Mouse (Mus musculus) erythroblast, embryonic 14.5 days (primary cell): Measurements from ENCODE around the gene Dgka. TPM values are rescaled to one million over a fixed set of nuclear protein-coding genes. Genes with fewer than 3 reads are reported as not detected.

Source experiments
- H3K27me3 ChIP-seq: 2 replicates; pipeline ENCODE4 v1.6.1; 2012; ENCODE audit warnings: inconsistent platforms; ENCODE audit not compliant: control insufficient read depth
- H3K36me3 ChIP-seq: 2 replicates; pipeline ENCODE4 v1.6.1; 2012; ENCODE audit warnings: mild to moderate bottlenecking, inconsistent platforms; ENCODE audit not compliant: control insufficient read depth
- H3K4me1 ChIP-seq: 2 replicates; pipeline ENCODE4 v1.6.1; 2012; ENCODE audit warnings: inconsistent platforms; ENCODE audit not compliant: control insufficient read depth
- H3K4me3 ChIP-seq: replicated peaks from 2 replicates; pipeline ENCODE3; 2012; ENCODE audit warnings: moderate library complexity, mild to moderate bottlenecking, inconsistent platforms
- H3K9me3 ChIP-seq: 2 replicates; pipeline ENCODE4 v1.6.1; 2012; ENCODE audit warnings: low read length, inconsistent platforms, mixed read lengths; ENCODE audit not compliant: control insufficient read depth
- GATA1 ChIP-seq: IDR thresholded peaks from 2 replicates; pipeline ENCODE4 v1.6.1; 2012; ENCODE audit warnings: low read length, inconsistent platforms, mixed read lengths
- TAL1 ChIP-seq: IDR thresholded peaks from 3 replicates; pipeline ENCODE4 v1.6.1; 2012; ENCODE audit warnings: low read length, inconsistent platforms, mixed read lengths
- polyA plus RNA-seq: library from polyadenylated mRNA; stranded (reverse); fragments of >175 nt; gene quantifications from 2 replicates; pipeline ENCODE4 v1.2.3, GENCODE M21; 2012

Gene Dgka
- polyA plus RNA-seq, 1 experiment, result 0.02 TPM

- TF ChIP-seq TAL1 (no peak), GATA1 (no peak)
- H3K27me3 ChIP-seq, result peaks cover 2% of the 10 kb centered on the region
- no peaks in the 10 kb centered on the region for H3K9me3 ChIP-seq
- H3K4me3 ChIP-seq, result no peak overlapping the region
- H3K4me1 ChIP-seq, result peaks cover 4% of the 10 kb centered on the region
- no peaks in the 10 kb centered on the region for H3K36me3 ChIP-seq
Observed at GRCm38 (mm10) chr10:128773685-128774084, 29.0 kb upstream of the Dgka start.

- no peak overlapping the region for H3K4me3 ChIP-seq
- H3K4me1 ChIP-seq, result peaks cover 4% of the 10 kb centered on the region
- no peak for TF ChIP-seq TAL1
- no peak for TF ChIP-seq GATA1
- no peaks in the 10 kb centered on the region for H3K9me3 ChIP-seq
- H3K36me3 ChIP-seq, result no peaks in the 10 kb centered on the region; the same call in 1 of the 2 replicates
- H3K27me3 ChIP-seq, result peaks cover 2% of the 10 kb centered on the region
Observed at GRCm38 (mm10) chr10:128772895-128773294, 28.2 kb upstream of the Dgka start.

DNA sequence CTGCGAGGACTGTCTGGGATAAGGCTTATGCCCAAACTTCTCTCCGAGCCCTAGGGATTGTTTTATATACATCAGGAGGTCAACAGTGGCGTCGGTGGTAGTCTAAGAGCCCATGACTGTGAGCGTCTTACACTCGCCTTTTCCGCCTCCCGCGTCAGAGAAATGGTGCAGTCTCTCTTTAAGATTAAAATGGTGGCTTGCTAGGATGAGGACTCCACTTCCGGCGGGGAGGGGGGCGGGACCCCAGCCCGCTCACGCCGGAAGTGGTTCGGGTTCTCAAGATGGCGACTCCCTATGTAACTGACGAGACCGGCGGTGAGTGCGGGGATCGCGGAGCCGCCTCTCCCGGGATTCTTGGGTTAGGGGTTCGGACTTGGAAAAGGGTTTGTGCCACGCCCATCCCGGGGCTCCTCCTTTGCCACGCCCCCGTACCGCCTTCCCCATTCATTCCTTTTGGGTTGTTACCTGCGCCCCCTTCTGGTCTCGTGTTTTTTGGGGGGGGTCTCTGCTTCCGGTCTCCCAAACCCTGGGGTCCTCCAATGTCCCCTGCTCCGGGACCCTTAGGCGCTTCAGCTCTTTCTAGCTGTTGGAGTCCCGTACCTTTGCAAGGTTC is 3.7 kb upstream of the Dgka start:
- Histone ChIP-seq H3K36me3 (peaks cover 24% of the 10 kb centered on the region), H3K9me3 (peaks cover 2% of the 10 kb centered on the region; the same call in 1 of the 2 replicates), H3K4me1 (peaks cover 48% of the 10 kb centered on the region), H3K4me3 (peak overlapping the region; percentile 94), H3K27me3 (peaks cover 34% of the 10 kb centered on the region)
- TF ChIP-seq TAL1 (no peak), GATA1 (no peak)

DNA sequence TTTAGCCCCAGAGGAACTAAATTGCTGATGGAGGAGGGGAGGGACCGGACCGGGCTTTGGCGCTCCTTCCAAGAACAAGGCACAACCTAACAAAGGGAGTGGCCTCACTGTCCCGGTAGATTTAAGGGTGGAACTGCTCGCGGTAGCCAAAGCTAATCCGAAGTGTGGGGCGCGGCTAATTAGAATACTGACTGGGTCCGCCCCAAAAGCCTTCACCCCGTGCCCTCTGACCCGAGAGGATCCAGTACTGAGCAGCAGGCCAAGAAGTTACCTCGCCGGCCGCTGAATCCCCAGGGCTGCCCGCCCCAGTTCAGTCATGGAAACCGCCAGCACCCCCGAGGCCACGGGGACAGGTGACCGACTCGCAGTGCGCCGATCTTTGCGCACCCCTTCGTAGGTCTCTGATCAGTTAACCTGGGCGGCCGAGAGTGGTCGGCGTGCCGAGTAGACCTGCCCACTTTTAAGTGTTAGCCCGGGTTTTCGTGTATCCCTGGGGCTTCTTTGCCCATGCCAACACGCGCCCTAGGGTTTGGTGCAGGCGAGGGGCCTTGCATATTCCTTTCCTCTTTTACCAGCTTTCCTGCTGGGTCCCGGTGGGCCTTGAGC is 3.1 kb upstream of the Dgka start, which contains the start of gene Pym1:
Pym1 (plus strand) TSS at position 244 of the 606 bp plus-strand sequence.
- H3K9me3 ChIP-seq, result peaks cover 2% of the 10 kb centered on the region; the same call in 1 of the 2 replicates
- H3K36me3 ChIP-seq, result peaks cover 18% of the 10 kb centered on the region
- peaks cover 40% of the 10 kb centered on the region for H3K27me3 ChIP-seq
- peaks cover 48% of the 10 kb centered on the region for H3K4me1 ChIP-seq
- TF ChIP-seq GATA1 (no peak), TAL1 (no peak)
- peak within 1 kb of the TSS; percentile 94 for H3K4me3 ChIP-seq

- peaks cover 2% of the 10 kb centered on the region; the same call in 1 of the 2 replicates for H3K9me3 ChIP-seq
- H3K36me3 ChIP-seq, result peaks cover 12% of the 10 kb centered on the region
- peaks cover 48% of the 10 kb centered on the region for H3K4me1 ChIP-seq
- peaks cover 46% of the 10 kb centered on the region for H3K27me3 ChIP-seq
- peak overlapping the region; percentile 94 for H3K4me3 ChIP-seq
- no peak for TF ChIP-seq TAL1
- TF ChIP-seq GATA1, result no peak
Observed at GRCm38 (mm10) chr10:128746972-128747645, 2.5 kb upstream of the Dgka start.

- peaks cover 48% of the 10 kb centered on the region for H3K4me1 ChIP-seq
- H3K9me3 ChIP-seq, result peaks cover 2% of the 10 kb centered on the region; the same call in 1 of the 2 replicates
- H3K4me3 ChIP-seq, result no peak overlapping the region
- TF ChIP-seq TAL1 (no peak), GATA1 (no peak)
- peaks cover 7% of the 10 kb centered on the region for H3K36me3 ChIP-seq
- H3K27me3 ChIP-seq, result peaks cover 57% of the 10 kb centered on the region
Observed at GRCm38 (mm10) chr10:128745946-128746613, 1.4 kb upstream of the Dgka start.

DNA sequence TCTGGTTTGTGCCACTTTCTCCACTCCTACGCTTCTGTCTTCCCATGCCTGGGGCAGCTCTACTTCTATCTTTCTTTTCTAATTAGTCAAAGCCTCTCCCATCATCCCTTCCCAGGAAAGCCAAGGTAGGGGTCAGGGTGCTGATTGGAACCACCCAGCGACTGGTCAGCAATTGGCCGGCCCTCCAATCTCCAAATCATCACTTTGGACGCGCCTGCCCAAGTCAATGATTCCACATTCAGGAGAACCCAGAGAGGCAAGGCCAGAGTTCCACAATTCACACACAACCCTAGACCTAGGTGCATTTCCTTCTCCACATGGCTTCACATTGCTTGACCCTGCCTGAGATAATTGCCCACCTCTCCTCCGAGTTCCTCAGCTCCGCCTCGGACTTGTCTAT is 444 bp downstream of the Dgka start:
- Histone ChIP-seq H3K4me3 (no peak overlapping the region), H3K4me1 (peaks cover 38% of the 10 kb centered on the region), H3K27me3 (peaks cover 60% of the 10 kb centered on the region), H3K36me3 (no peaks in the 10 kb centered on the region), H3K9me3 (peaks cover 2% of the 10 kb centered on the region; the same call in 1 of the 2 replicates)
- TF ChIP-seq GATA1, result no peak
- no peak for TF ChIP-seq TAL1

DNA sequence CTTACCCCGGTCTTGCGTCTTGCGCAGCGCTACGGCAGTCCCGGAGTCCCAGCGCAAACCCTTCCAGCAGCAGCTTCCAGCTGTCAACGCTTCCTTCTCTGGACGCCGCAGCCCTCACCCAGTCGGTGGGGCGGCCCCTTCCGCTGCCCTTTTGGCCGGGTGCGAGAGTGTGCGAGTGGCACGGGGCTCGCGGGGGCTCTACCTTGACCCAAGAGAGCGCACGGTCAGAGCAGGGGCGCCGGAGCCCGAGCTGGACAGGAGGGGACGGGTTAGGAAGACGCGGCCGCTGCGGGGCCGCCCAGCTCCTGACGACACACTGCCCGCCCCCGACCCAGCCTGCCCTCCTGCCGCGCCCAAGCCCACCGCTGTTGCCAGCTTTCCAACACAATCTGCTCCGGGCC is 864 bp downstream of the Dgka start:
- Histone ChIP-seq H3K9me3 (peaks cover 2% of the 10 kb centered on the region; the same call in 1 of the 2 replicates), H3K27me3 (peaks cover 60% of the 10 kb centered on the region), H3K4me1 (peaks cover 34% of the 10 kb centered on the region), H3K36me3 (no peaks in the 10 kb centered on the region), H3K4me3 (peak overlapping the region; percentile 44)
- no peak for TF ChIP-seq TAL1
- no peak for TF ChIP-seq GATA1
